ENCODE assay signal across 19 mouse cellular contexts in the genomic region with DNA sequence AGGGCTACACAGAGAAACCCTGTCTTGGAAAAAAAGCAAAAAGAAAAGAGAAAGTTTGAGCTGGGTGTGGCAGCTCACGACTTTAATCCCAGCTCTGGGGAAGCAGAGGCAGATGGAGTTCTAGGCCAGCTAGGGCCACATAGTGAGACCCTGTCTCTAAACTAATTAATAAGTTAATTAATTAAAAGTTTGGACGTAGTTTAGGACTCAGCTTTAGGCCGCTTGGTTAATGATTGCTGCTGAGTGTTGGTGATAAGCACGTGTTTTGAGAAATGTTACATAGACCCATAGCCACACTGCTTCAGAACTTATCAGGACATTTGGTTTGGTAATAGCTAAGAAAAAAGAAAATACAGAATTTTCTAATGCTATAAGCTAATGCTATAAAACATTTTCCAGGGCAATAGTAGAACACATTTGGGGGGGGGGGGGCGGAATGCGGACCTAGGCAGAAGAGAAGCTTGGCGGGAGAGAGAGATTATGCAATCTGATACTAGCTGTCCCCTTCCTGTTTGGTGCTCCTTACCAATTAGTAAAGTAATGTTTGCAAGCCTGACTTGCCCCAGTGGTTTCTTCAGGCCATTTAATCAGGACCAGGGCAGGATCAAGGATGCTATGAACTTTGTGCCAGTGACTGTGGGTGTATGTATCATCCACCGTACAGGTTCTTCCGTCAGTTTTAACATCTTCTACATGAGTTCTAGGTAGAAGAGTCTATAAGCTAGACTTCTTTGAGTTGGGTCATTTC. TPM values are rescaled to one million over a fixed set of nuclear protein-coding genes. Genes with fewer than 3 reads are reported as not detected.
A peak's percentile ranks its signal among the peaks of the same experiment; 100 is the strongest.
DNase-seq lines count a peak whose midpoint lies in the region; ATAC-seq and TF ChIP-seq lines count a peak whose summit lies in the region.
"Had no signal": no experiment of that assay in that cellular context is flagged by ENCODE, and none has a peak within 500 bp of the region (broad histone marks: within the 10 kb centered on the region; RNA-seq: fewer than 3 reads in every experiment).

No protein-coding gene starts in this region.

- no peak for ATAC-seq in kidney, embryonic 16.5 days (ENCODE audit: low FRiP score, low TSS enrichment)
- peak; percentile 38 for ATAC-seq in liver, postnatal 0 days
- no peak for ATAC-seq in midbrain, embryonic 11.5 days (ENCODE audit: low FRiP score)
- ATAC-seq: activated CD4-positive, CD25-positive, alpha-beta regulatory T cell, adult 4 months; forebrain, postnatal 0 days; inflammation-experienced regulatory T-cells, adult 6 months; midbrain, embryonic 15.5 days; Patski had no signal

- 73% methylated on average over 9 of the region's 9 CpGs for WGBS in kidney, embryonic 16.5 days
- WGBS in liver, postnatal 0 days (ENCODE audit: insufficient replicate concordance) = 39% methylated on average over 9 of the region's 9 CpGs
- 90% methylated on average over 9 of the region's 9 CpGs for WGBS in midbrain, embryonic 11.5 days

- DNase-seq in kidney, adult 18-20 months = peak; percentile 25
- no peak for DNase-seq in MEL (ENCODE audit: low read depth, low spot score)
- peak; percentile 22 for DNase-seq in kidney, postnatal 14 days
- DNase-seq in liver, postnatal 0 days = no peak
- no peak for DNase-seq in adrenal gland, postnatal 4 days (ENCODE audit: low spot score in 2 of 2)
- DNase-seq in midbrain, embryonic 11.5 days (ENCODE audit: low spot score, missing footprints) = no peak
- DNase-seq: adrenal gland, postnatal 25 days; cerebellum, adult 8-10 months; forebrain, postnatal 0 days; lung, adult 18-20 months; thymus, adult 2 months had no signal

- H3K9me3 ChIP-seq in kidney, embryonic 16.5 days (ENCODE audit: low read length) = no peaks in the 10 kb centered on the region
- H3K9me3 ChIP-seq in MEL (replicated peaks; ENCODE audit: insufficient read depth, low read length) = no peaks in the 10 kb centered on the region
- no peaks in the 10 kb centered on the region for H3K9me3 ChIP-seq in liver, postnatal 0 days (ENCODE audit: low read length)
- no peaks in the 10 kb centered on the region for H3K9me3 ChIP-seq in midbrain, embryonic 11.5 days (ENCODE audit: control insufficient read depth, low read length)
- H3K9me3 ChIP-seq: heart, embryonic 15.5 days; hindbrain, embryonic 12.5 days; midbrain, embryonic 15.5 days; stomach, embryonic 15.5 days had no signal

- H3K79me2 ChIP-seq in MEL (ENCODE audit: control insufficient read depth, insufficient read depth, low read length, poor library complexity) = peaks cover 59% of the 10 kb centered on the region

- no peak overlapping the region for H3K4me2 ChIP-seq in kidney, embryonic 16.5 days (replicated peaks; ENCODE audit: low read depth, low read length)
- peak overlapping the region; percentile 28; the same call in 1 of the 2 replicates for H3K4me2 ChIP-seq in liver, postnatal 0 days (ENCODE audit: low read depth, low read length)
- H3K4me2 ChIP-seq in midbrain, embryonic 11.5 days = no peak overlapping the region
- H3K4me2 ChIP-seq: heart, embryonic 15.5 days; hindbrain, embryonic 12.5 days; midbrain, embryonic 15.5 days; stomach, embryonic 15.5 days had no signal

- H3K27me3 ChIP-seq in kidney, embryonic 16.5 days (ENCODE audit: insufficient read depth, low read length) = no peaks in the 10 kb centered on the region
- H3K27me3 ChIP-seq in MEL (ENCODE audit: control insufficient read depth in 1 of 2, insufficient read depth in 2 of 2, low read length in 2 of 2) = no peaks in the 10 kb centered on the region
- no peaks in the 10 kb centered on the region for H3K27me3 ChIP-seq in liver, postnatal 0 days (ENCODE audit: insufficient read depth, low read length)
- no peaks in the 10 kb centered on the region for H3K27me3 ChIP-seq in midbrain, embryonic 11.5 days (ENCODE audit: control insufficient read depth, insufficient read depth, low read length)
- H3K27me3 ChIP-seq: heart, embryonic 15.5 days; hindbrain, embryonic 12.5 days; midbrain, embryonic 15.5 days; Patski; stomach, embryonic 15.5 days had no signal

- no peak overlapping the region for H3K4me3 ChIP-seq in kidney, embryonic 16.5 days (ENCODE audit: low read length)
- H3K4me3 ChIP-seq in MEL (ENCODE audit: control insufficient read depth in 1 of 2, insufficient read depth in 1 of 2, low read depth in 2 of 2, low read length in 2 of 2) = no peak overlapping the region
- H3K4me3 ChIP-seq in liver, postnatal 0 days (ENCODE audit: low read depth, low read length) = no peak overlapping the region
- no peak overlapping the region for H3K4me3 ChIP-seq in midbrain, embryonic 11.5 days (ENCODE audit: low read depth, low read length)
- H3K4me3 ChIP-seq: heart, embryonic 15.5 days; hindbrain, embryonic 12.5 days; midbrain, embryonic 15.5 days; stomach, embryonic 15.5 days had no signal

- H3K9ac ChIP-seq in kidney, embryonic 16.5 days (replicated peaks; ENCODE audit: low read length) = no peak overlapping the region
- H3K9ac ChIP-seq in MEL (ENCODE audit: control insufficient read depth, low read depth, low read length, poor library complexity, severe bottlenecking) = no peak overlapping the region
- H3K9ac ChIP-seq in liver, postnatal 0 days (replicated peaks) = no peak overlapping the region; the same call in 1 of the 2 replicates
- H3K9ac ChIP-seq in midbrain, embryonic 11.5 days (ENCODE audit: low read length) = no peak overlapping the region
- H3K9ac ChIP-seq: forebrain, postnatal 0 days; heart, embryonic 15.5 days; hindbrain, embryonic 12.5 days; midbrain, embryonic 15.5 days; stomach, embryonic 15.5 days had no signal

- no peak for TF ChIP-seq EP300 in MEL (IDR thresholded peaks at IDR 0.05; ENCODE audit: low read depth in 1 of 2, low read length in 2 of 2)
- no peak for TF ChIP-seq EP300 in liver, postnatal 0 days (IDR thresholded peaks at IDR 0.05; ENCODE audit: low read depth)

- H3K27ac ChIP-seq in kidney, embryonic 16.5 days (ENCODE audit: low read length) = no peak overlapping the region
- no peak overlapping the region for H3K27ac ChIP-seq in MEL (ENCODE audit: control insufficient read depth, low read depth, low read length)
- H3K27ac ChIP-seq in liver, postnatal 0 days (ENCODE audit: low read depth) = peak overlapping the region; percentile 13
- no peak overlapping the region for H3K27ac ChIP-seq in midbrain, embryonic 11.5 days (ENCODE audit: low read depth, low read length)
- H3K27ac ChIP-seq: hindbrain, embryonic 12.5 days; midbrain, embryonic 15.5 days; stomach, embryonic 15.5 days had no signal

- H3K36me3 ChIP-seq in kidney, embryonic 16.5 days (ENCODE audit: insufficient read depth, low read length) = peaks cover 26% of the 10 kb centered on the region
- peaks cover 25 to 38% of the 10 kb centered on the region in 2 experiments for H3K36me3 ChIP-seq in MEL (ENCODE audit: control insufficient read depth in 1 of 2, insufficient read depth in 2 of 2, low read length in 2 of 2)
- H3K36me3 ChIP-seq in liver, postnatal 0 days (replicated peaks; ENCODE audit: insufficient read depth, low read length) = peaks cover 31% of the 10 kb centered on the region
- peaks cover 3% of the 10 kb centered on the region; the same call in 1 of the 2 replicates for H3K36me3 ChIP-seq in midbrain, embryonic 11.5 days (ENCODE audit: control insufficient read depth, insufficient read depth, low read length)

- no peaks in the 10 kb centered on the region for H3K4me1 ChIP-seq in kidney, embryonic 16.5 days (ENCODE audit: insufficient read depth, low read length)
- peaks cover 0 to 38% of the 10 kb centered on the region in 2 experiments for H3K4me1 ChIP-seq in MEL (ENCODE audit: control insufficient read depth in 1 of 2, insufficient read depth in 2 of 2, low read length in 2 of 2)
- peaks cover 34% of the 10 kb centered on the region for H3K4me1 ChIP-seq in liver, postnatal 0 days (ENCODE audit: insufficient read depth)
- H3K4me1 ChIP-seq in midbrain, embryonic 11.5 days (ENCODE audit: control insufficient read depth, insufficient read depth, low read length) = peaks cover 3% of the 10 kb centered on the region
- H3K4me1 ChIP-seq: stomach, embryonic 15.5 days had no signal

- TF ChIP-seq RAD21 in MEL (IDR thresholded peaks at IDR 0.05; ENCODE audit: low read depth, low read length) = no peak

- no peak for TF ChIP-seq POLR2A in MEL (IDR thresholded peaks at IDR 0.05; ENCODE audit: control insufficient read depth in 1 of 2, insufficient read depth in 1 of 2, low read depth in 1 of 2, low read length in 2 of 2, poor library complexity in 1 of 2)

- no peak for TF ChIP-seq CTCF in MEL (IDR thresholded peaks at IDR 0.05 in 2 of 3, conservative IDR thresholded peaks at IDR 0.05 in 1 of 3; ENCODE audit: control insufficient read depth in 1 of 3, insufficient read depth in 1 of 3, low read depth in 2 of 3, low read length in 3 of 3, poor library complexity in 1 of 3, severe bottlenecking in 1 of 3)
- no peak for TF ChIP-seq CTCF in liver, postnatal 0 days (IDR thresholded peaks at IDR 0.05; ENCODE audit: low read depth)

RNA-seq across cellular contexts. Expression of a gene that starts 7.4 kb away (rescaled TPM):
- polyA plus RNA-seq in kidney, embryonic 16.5 days (2015; fragmentation: Nextera tagmentation; extraction: Ambion mirVana) = 13.4 and 14.0 TPM in 2 replicates
- total RNA-seq in MEL (2012; rRNA removed) = 15.5 and 17.8 TPM in 2 replicates
- polyA plus RNA-seq in MEL (2012; ENCODE audit: insufficient read depth in 1 of 2, insufficient read length in 2 of 2, low read depth in 1 of 2, low replicate concordance in 2 of 2, missing spikeins in 1 of 2) = 10 to 100 TPM; 28.9 to 37.8 TPM
- polyA plus RNA-seq in liver, postnatal 0 days (2015; fragmentation: Nextera tagmentation; extraction: Ambion mirVana) = 9.1 and 9.8 TPM in 2 replicates
- 10 to 100 TPM; 25.0 to 27.8 TPM for total RNA-seq in adrenal gland, postnatal 4 days (2021)
- 12.9 and 16.7 TPM in 2 replicates for polyA plus RNA-seq in midbrain, embryonic 11.5 days (2014; fragmentation: Nextera tagmentation; extraction: Ambion mirVana)

RNA-seq across cellular contexts. Expression of a gene that starts 41.2 kb away (rescaled TPM):
- polyA plus RNA-seq in kidney, embryonic 16.5 days (2015; fragmentation: Nextera tagmentation; extraction: Ambion mirVana) = 34.8 and 37.2 TPM in 2 replicates
- total RNA-seq in MEL (2012; rRNA removed) = 90.0 and 107 TPM in 2 replicates
- polyA plus RNA-seq in MEL (2012; ENCODE audit: insufficient read depth in 1 of 2, insufficient read length in 2 of 2, low read depth in 1 of 2, low replicate concordance in 2 of 2, missing spikeins in 1 of 2) = 100 to 1,000 TPM in 1 of 2 experiments, not detected in 1; 105 TPM
- 15.4 and 18.4 TPM in 2 replicates for polyA plus RNA-seq in liver, postnatal 0 days (2015; fragmentation: Nextera tagmentation; extraction: Ambion mirVana)
- total RNA-seq in adrenal gland, postnatal 4 days (2021) = 10 to 100 TPM; 42.2 to 42.3 TPM
- polyA plus RNA-seq in midbrain, embryonic 11.5 days (2014; fragmentation: Nextera tagmentation; extraction: Ambion mirVana) = 43.0 and 47.9 TPM in 2 replicates

RNA-seq across cellular contexts. Expression of a gene that starts 41.7 kb away (rescaled TPM):
- 41.6 and 43.8 TPM in 2 replicates for polyA plus RNA-seq in kidney, embryonic 16.5 days (2015; fragmentation: Nextera tagmentation; extraction: Ambion mirVana)
- 40.6 and 43.4 TPM in 2 replicates for total RNA-seq in MEL (2012; rRNA removed)
- polyA plus RNA-seq in MEL (2012; ENCODE audit: insufficient read depth in 1 of 2, insufficient read length in 2 of 2, low read depth in 1 of 2, low replicate concordance in 2 of 2, missing spikeins in 1 of 2) = 10 to 100 TPM in 1 of 2 experiments, not detected in 1; 50.9 TPM
- polyA plus RNA-seq in liver, postnatal 0 days (2015; fragmentation: Nextera tagmentation; extraction: Ambion mirVana) = 19.1 and 23.8 TPM in 2 replicates
- total RNA-seq in adrenal gland, postnatal 4 days (2021) = 10 to 100 TPM; 50.8 to 60.1 TPM
- 52.7 and 60.0 TPM in 2 replicates for polyA plus RNA-seq in midbrain, embryonic 11.5 days (2014; fragmentation: Nextera tagmentation; extraction: Ambion mirVana)

RNA-seq across cellular contexts. Expression of a gene that starts 52.7 kb away (rescaled TPM):
- polyA plus RNA-seq in kidney, embryonic 16.5 days (2015; fragmentation: Nextera tagmentation; extraction: Ambion mirVana) = 0.46 and 0.61 TPM in 2 replicates
- total RNA-seq in MEL (2012; rRNA removed) = 0.08 TPM in 1 of 2 replicates, not detected in the other
- polyA plus RNA-seq in MEL (2012; ENCODE audit: insufficient read depth in 1 of 2, insufficient read length in 2 of 2, low read depth in 1 of 2, low replicate concordance in 2 of 2, missing spikeins in 1 of 2) = not detected
- polyA plus RNA-seq in liver, postnatal 0 days (2015; fragmentation: Nextera tagmentation; extraction: Ambion mirVana) = not detected in 2 replicates
- 1 to 10 TPM; 7.3 to 7.6 TPM for total RNA-seq in adrenal gland, postnatal 4 days (2021)
- 10.2 and 11.5 TPM in 2 replicates for polyA plus RNA-seq in midbrain, embryonic 11.5 days (2014; fragmentation: Nextera tagmentation; extraction: Ambion mirVana)
- polyA plus RNA-seq: heart, embryonic 15.5 days; Patski had no signal

Comparison
In these comparisons a context has a peak if more than half of its experiments do, and no peak if none do; other contexts are left out.
1. DNase-seq: peak in kidney, adult 18-20 months (single experiment) and kidney, postnatal 14 days (single experiment); none in MEL (single experiment), liver, postnatal 0 days (single experiment), adrenal gland, postnatal 4 days (0 of 2) and midbrain, embryonic 11.5 days (single experiment).